Mouse (Mus musculus) liver, embryonic 11.5 days (tissue): Measurements from ENCODE around the gene Myo9b. TPM values are rescaled to one million over a fixed set of nuclear protein-coding genes. Genes with fewer than 3 reads are reported as not detected.
A peak's percentile ranks its signal among the peaks of the same experiment; 100 is the strongest.

Experiments used
- ATAC-seq: fragments of 200-750 bp; cut with Nextera tagmentation; replicated peaks from 2 replicates; pipeline ENCODE4 v1.8.0; 2017; ENCODE audit warnings: moderate number of reproducible peaks, mild to moderate bottlenecking, moderate TSS enrichment, moderate library complexity; ENCODE audit not compliant: low FRiP score
- DNase-seq: peaks from one replicate; pipeline ENCODE4 v3.0.0-alpha.2; 2017; ENCODE audit warnings: low spot score
- H3K27ac ChIP-seq: fragments of 300-500 bp; sonication (generic); 2 replicates; pipeline ENCODE4 v1.5.1; 2014; ENCODE audit warnings: mild to moderate bottlenecking, low read depth, low read length, control low read depth
- H3K27me3 ChIP-seq: fragments of 300-500 bp; sonication (generic); replicated peaks from 2 replicates; pipeline ENCODE4 v1.6.1; 2014; ENCODE audit warnings: low read length, mixed read lengths; ENCODE audit not compliant: control insufficient read depth, insufficient read depth
- H3K36me3 ChIP-seq: fragments of 300-500 bp; sonication (generic); 2 replicates; pipeline ENCODE4 v1.6.1; 2014; ENCODE audit warnings: mild to moderate bottlenecking, low read length, moderate library complexity, mixed read lengths; ENCODE audit not compliant: control insufficient read depth, insufficient read depth
- H3K4me1 ChIP-seq: fragments of 300-500 bp; sonication (generic); replicated peaks from 2 replicates; pipeline ENCODE4 v1.6.1; 2014; ENCODE audit warnings: low read length, mixed read lengths; ENCODE audit not compliant: control insufficient read depth, insufficient read depth
- H3K4me2 ChIP-seq: fragments of 300-500 bp; sonication (generic); 2 replicates; pipeline ENCODE4 v1.6.1; 2014; ENCODE audit warnings: mild to moderate bottlenecking, control low read depth, moderate library complexity
- H3K4me3 ChIP-seq: fragments of 300-500 bp; sonication (generic); 2 replicates; pipeline ENCODE4 v1.5.1; 2014; ENCODE audit warnings: low read depth, low read length, control low read depth
- H3K9ac ChIP-seq: fragments of 300-500 bp; sonication (generic); 2 replicates; pipeline ENCODE4 v1.6.1; 2014; ENCODE audit warnings: low read depth, low read length, control low read depth
- H3K9me3 ChIP-seq: fragments of 300-500 bp; sonication (generic); 2 replicates; pipeline ENCODE4 v1.6.1; 2016; ENCODE audit warnings: low read length, inconsistent platforms, mixed read lengths; ENCODE audit not compliant: control insufficient read depth
- WGBS: fragments of 180-500 bp; shearing (Covaris S2); extraction: QIAGEN DNeasy Blood & Tissue Kit; methylation state at CpG from one replicate; pipeline ENCODE4 v1.1.7; 2014; 5-methylcytosine and 5-hydroxymethylcytosine counted together
- polyA plus RNA-seq: library from polyadenylated mRNA; unstranded; fragments of >200 nt; fragmentation: Nextera tagmentation; extraction: Ambion mirVana; gene quantifications from 2 replicates; pipeline ENCODE4 v1.2.1, GENCODE M21; 2014

The Myo9b gene
- polyA plus RNA-seq, 1 experiment from 2014 or later = 19.0 TPM

- Histone ChIP-seq H3K36me3 (peaks cover 13% of the 10 kb centered on the region), H3K27me3 (no peaks in the 10 kb centered on the region), H3K4me2 (no peak overlapping the region), H3K9ac (no peak overlapping the region), H3K9me3 (no peaks in the 10 kb centered on the region), H3K4me1 (no peaks in the 10 kb centered on the region), H3K4me3 (no peak overlapping the region), H3K27ac (no peak overlapping the region)
- no peak for DNase-seq
- 98% methylated on average over 1 of the region's 1 CpGs for WGBS
- no peak for ATAC-seq
Measured at GRCm38 (mm10) chr8:71302788-71303187, 30.3 kb downstream of the Myo9b start.

DNA sequence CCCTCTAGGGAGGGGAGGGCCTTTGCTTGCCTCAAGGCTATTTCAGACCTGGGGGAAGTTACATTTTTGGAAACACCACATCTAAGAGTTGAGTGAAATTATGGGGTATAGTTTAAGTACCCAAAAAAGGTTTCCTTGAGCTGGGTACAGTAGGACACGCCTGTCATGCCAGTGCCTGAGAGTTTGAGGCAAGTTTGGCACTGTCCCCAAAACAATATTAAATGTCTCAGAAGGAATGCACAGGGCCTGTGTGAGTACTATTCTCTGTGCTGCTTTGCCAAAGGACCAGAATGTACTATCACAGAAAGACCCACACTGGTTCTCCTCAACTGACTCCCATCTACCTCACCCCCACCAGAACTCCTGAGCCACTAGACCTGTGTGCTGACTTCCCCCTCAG, 31.1 kb downstream of the Myo9b start:
- 86% methylated on average over 1 of the region's 1 CpGs for WGBS
- Histone ChIP-seq H3K4me2 (no peak overlapping the region), H3K36me3 (peaks cover 13% of the 10 kb centered on the region), H3K27ac (no peak overlapping the region), H3K4me1 (0 out of 2 replicates have a peak, but pooled peaks cover 3% of the 10 kb centered on the region), H3K9me3 (no peaks in the 10 kb centered on the region), H3K9ac (no peak overlapping the region), H3K4me3 (no peak overlapping the region), H3K27me3 (no peaks in the 10 kb centered on the region)
- ATAC-seq (no peak), DNase-seq (no peak)

- Histone ChIP-seq H3K27me3 (no peaks in the 10 kb centered on the region), H3K9ac (no peak overlapping the region), H3K4me3 (no peak overlapping the region), H3K9me3 (no peaks in the 10 kb centered on the region), H3K4me1 (0 out of 2 replicates have a peak, but pooled peaks cover 3% of the 10 kb centered on the region), H3K36me3 (peaks cover 13% of the 10 kb centered on the region), H3K4me2 (no peak overlapping the region), H3K27ac (no peak overlapping the region)
- DNase-seq (no peak), ATAC-seq (no peak)
- 73% methylated on average over 1 of the region's 1 CpGs for WGBS
Measured at GRCm38 (mm10) chr8:71305988-71306387, 33.5 kb downstream of the Myo9b start.

GRCm38 (mm10) chr8:71307371-71307770, 34.9 kb downstream of the Myo9b start:
- no peaks in the 10 kb centered on the region for H3K27me3 ChIP-seq
- ATAC-seq (no peak), DNase-seq (no peak)
- H3K4me3 ChIP-seq = no peak overlapping the region
- no peaks in the 10 kb centered on the region for H3K9me3 ChIP-seq
- no peak overlapping the region for H3K9ac ChIP-seq
- no peak overlapping the region for H3K4me2 ChIP-seq
- H3K4me1 ChIP-seq = peaks cover 5% of the 10 kb centered on the region; the same call in 1 of the 2 replicates
- 54% methylated on average over 1 of the region's 1 CpGs for WGBS
- no peak overlapping the region for H3K27ac ChIP-seq
- H3K36me3 ChIP-seq = peaks cover 8% of the 10 kb centered on the region

DNA sequence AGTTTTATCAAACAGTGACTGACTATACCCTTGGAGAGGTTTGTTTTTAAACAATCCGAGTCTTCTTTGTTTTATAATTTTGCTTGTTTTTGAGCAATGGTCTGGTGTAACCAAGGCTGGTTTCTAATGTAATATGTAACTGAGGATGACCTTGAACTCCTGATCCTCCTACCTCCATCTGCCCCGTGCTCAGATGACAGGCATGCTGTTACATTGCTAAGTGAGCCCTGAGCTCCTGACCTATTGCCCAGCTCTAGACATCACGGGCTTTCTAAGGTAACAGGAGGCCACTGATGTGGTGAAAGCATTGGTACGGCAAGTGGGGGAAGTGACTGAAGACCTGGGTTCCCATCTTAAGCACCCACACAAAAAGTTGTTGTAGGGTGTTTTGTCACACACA, 35.4 kb downstream of the Myo9b start:
- ATAC-seq = no peak
- Histone ChIP-seq H3K36me3 (peaks cover 6% of the 10 kb centered on the region), H3K27ac (no peak overlapping the region), H3K9me3 (no peaks in the 10 kb centered on the region), H3K4me3 (no peak overlapping the region), H3K4me1 (peaks cover 11% of the 10 kb centered on the region; the same call in 1 of the 2 replicates), H3K4me2 (no peak overlapping the region), H3K9ac (no peak overlapping the region), H3K27me3 (no peaks in the 10 kb centered on the region)
- 79% methylated on average over 4 of the region's 4 CpGs for WGBS
- DNase-seq = no peak

GRCm38 (mm10) chr8:71310446-71310845, 37.9 kb downstream of the Myo9b start:
- WGBS = 81% methylated on average over 6 of the region's 6 CpGs
- H3K9ac ChIP-seq = no peak overlapping the region
- H3K4me2 ChIP-seq = no peak overlapping the region
- DNase-seq (no peak), ATAC-seq (no peak)
- H3K4me3 ChIP-seq = no peak overlapping the region
- no peaks in the 10 kb centered on the region for H3K9me3 ChIP-seq
- peaks cover under 1% of the 10 kb centered on the region for H3K36me3 ChIP-seq
- peaks cover 19% of the 10 kb centered on the region for H3K4me1 ChIP-seq
- H3K27me3 ChIP-seq = no peaks in the 10 kb centered on the region
- H3K27ac ChIP-seq = no peak overlapping the region

GRCm38 (mm10) chr8:71312700-71313099, 40.2 kb downstream of the Myo9b start:
- Histone ChIP-seq H3K36me3 (no peaks in the 10 kb centered on the region), H3K4me1 (peaks cover 27% of the 10 kb centered on the region), H3K27me3 (no peaks in the 10 kb centered on the region), H3K9me3 (no peaks in the 10 kb centered on the region), H3K27ac (0 out of 2 replicates have a peak overlapping the region, but pooled peaks have one; percentile 30), H3K9ac (no peak overlapping the region), H3K4me2 (no peak overlapping the region), H3K4me3 (no peak overlapping the region)
- 0 out of 2 replicates have a peak, but pooled peaks have one; percentile 21 for ATAC-seq
- no peak for DNase-seq
- WGBS = 60% methylated on average over 1 of the region's 1 CpGs

- Histone ChIP-seq H3K9me3 (no peaks in the 10 kb centered on the region), H3K4me2 (peak overlapping the region; percentile 24; the same call in 1 of the 2 replicates), H3K27me3 (no peaks in the 10 kb centered on the region), H3K9ac (no peak overlapping the region), H3K4me1 (peaks cover 24% of the 10 kb centered on the region), H3K4me3 (no peak overlapping the region), H3K27ac (peak overlapping the region; percentile 47), H3K36me3 (no peaks in the 10 kb centered on the region)
- ATAC-seq = peak; percentile 84
- no peak for DNase-seq
- 55% methylated on average over 2 of the region's 2 CpGs for WGBS
Measured at GRCm38 (mm10) chr8:71313951-71314350, 41.4 kb downstream of the Myo9b start.

DNA sequence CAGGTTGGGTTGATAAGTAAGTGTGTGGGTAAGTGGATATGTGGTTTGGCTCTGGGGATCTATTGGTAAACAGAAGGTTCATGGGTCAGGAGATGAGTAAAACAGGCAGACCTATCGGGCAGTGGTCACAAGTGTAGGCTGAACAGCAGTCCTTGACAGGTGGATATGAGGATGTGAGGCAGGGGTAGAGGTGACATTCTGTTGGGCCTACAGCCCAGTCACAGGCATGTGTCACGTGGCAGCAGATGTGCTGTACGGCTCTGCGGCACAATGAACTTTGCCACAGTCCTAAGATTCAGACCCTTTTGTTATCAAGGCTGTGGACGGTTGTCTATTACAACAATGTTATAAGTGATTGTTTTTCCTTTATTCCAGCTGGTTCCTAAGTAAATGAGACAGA, 43.5 kb downstream of the Myo9b start:
- Histone ChIP-seq H3K4me2 (no peak overlapping the region), H3K36me3 (no peaks in the 10 kb centered on the region), H3K4me3 (no peak overlapping the region), H3K27me3 (no peaks in the 10 kb centered on the region), H3K27ac (no peak overlapping the region), H3K4me1 (peaks cover 24% of the 10 kb centered on the region), H3K9me3 (no peaks in the 10 kb centered on the region), H3K9ac (no peak overlapping the region)
- WGBS = 83% methylated on average over 5 of the region's 5 CpGs
- no peak for ATAC-seq
- DNase-seq = no peak
